Mouse (Mus musculus) spleen, postnatal 14 days (tissue): ENCODE results near the gene Sis.

Experiments used
- DNase-seq, 2 experiments: peaks; one replicate each; pipeline ENCODE4 v3.0.0; 2021 to 2022; ENCODE audit warnings: low spot score in 2 of 2

Gene Sis

GRCm38 (mm10) chr3:72967675-72968074, at the start of gene Sis:
Sis (minus strand) TSS chr3:72967863.
- no peak for DNase-seq

- DNase-seq: no peak
Observed at GRCm38 (mm10) chr3:73006045-73006444, 38.4 kb upstream of the Sis start.

DNA sequence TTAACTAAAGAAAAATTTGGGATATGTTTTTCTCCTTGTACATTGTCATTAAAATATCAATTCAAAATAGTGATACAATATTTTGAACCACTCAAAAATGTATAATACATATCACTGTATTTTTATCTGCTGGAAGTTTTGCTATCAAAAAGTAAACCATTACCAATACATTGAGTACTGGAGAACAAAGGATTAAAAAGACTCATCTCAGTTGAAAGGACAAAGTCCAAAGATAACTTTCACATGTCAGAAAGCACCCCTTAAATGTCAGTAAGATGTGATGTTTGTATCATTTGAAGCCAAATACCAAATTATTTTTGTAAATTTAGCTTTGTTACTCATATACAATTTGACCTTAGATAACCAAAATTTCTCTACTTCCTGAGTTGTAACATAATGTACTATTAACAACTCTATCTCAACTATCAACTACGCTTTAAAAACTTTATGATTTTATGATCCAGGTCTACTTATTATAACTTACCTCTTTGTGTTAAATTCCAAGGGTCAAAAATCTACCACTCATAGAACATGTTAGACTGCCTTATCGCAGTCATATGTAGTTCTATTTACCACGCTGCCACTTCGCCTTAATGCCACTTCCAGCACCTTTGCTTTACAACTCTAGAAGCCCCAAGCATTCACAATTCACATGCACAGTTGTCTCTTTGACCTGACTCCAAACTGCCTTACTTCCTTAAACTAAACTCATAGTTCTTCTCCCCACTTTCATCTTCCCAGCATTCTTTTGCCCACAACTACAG, 35.5 kb upstream of the Sis start:
- no peak for DNase-seq

DNA sequence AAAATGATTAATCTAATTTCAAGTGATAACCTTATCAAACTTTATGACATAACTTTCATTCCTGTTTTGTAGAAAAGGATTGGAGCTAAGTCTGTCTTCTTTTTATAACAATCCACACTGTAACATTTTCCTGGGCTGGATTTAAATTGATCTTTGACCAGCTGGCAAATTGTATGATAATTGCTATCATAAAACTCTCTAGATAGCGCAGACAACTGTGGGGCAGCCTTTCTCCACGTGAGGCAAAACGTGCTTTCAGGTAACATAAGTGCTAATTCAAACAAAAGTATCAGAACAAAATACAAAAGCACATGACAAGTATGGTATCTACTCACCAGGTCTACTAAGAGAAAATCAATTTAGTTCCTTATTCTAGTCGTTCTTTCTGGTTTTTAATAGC, 29.9 kb upstream of the Sis start:
- DNase-seq: no peak

DNA sequence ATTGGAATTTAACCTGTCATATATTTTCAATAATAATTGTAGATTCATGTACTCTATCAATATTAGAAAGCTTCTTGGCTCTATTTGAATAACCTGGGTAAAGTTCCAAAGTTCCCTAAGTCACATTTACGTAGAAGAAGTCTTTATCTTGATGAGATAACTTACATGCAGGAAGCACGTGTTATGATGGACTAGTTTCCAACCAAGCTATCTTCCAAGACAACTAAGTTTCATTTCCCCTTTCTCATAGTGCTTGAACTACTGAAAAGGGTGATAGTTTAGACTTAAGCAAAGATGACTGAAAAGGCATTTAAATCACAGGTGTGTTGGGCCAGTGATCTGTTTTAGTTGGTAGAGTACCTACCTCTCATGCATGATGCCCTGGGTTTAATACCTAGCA, 23.3 kb upstream of the Sis start:
- DNase-seq: no peak

DNA sequence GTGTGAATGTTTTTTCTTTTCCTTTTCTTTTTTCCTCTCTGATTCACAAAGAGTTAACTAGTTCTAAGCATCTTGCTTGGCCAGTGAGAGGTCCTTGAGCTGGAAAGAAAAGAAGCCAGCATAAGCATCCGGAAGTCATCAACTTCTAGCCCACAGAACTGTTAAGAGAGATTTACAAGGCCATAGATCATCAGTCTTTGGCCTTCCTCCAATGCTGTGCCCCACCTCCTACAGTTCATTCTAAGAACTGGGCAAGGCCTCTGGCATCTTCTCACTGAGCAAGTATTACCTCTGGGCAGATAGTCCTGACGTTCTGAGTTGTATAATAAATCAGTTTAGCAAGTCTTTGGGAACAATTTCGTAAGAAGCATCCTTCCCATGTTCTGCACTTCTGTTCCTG, 8.9 kb upstream of the Sis start:
- no peak for DNase-seq

DNA sequence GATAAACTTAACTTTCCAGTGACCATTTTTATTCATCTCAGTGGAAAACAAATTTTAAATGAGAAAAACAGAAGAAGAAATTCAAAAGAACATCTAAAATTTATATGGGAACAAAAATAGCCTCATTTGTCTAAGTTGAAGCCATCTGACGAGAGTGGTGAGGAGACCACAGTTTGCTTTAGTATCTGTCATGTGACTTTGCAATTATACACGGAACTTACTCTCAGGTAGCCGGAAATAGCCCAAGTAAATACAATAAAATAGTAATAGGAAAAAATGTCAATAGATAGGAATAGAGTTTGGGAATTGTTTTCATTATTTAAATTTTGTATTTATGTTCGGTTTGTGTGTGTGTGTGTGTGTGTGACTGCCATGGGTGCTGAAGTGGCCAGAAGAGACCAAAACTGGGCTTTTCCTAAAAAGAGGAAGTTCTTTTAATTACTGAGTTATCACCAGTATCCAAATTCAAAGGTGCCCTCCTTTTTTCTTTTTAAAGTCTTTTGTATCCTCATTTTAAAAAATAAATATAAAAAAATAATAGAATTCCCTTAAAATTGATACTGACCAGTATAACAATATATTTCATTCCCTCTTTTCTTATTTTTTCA, 48.6 kb downstream of the Sis start:
- no peak for DNase-seq

- DNase-seq: no peak
Observed at GRCm38 (mm10) chr3:72882501-72882900, 85.2 kb downstream of the Sis start.

GRCm38 (mm10) chr3:72868141-72868540, 99.5 kb downstream of the Sis start:
- no peak for DNase-seq

- DNase-seq: no peak
Observed at GRCm38 (mm10) chr3:72858738-72859137, 108.9 kb downstream of the Sis start.

DNA sequence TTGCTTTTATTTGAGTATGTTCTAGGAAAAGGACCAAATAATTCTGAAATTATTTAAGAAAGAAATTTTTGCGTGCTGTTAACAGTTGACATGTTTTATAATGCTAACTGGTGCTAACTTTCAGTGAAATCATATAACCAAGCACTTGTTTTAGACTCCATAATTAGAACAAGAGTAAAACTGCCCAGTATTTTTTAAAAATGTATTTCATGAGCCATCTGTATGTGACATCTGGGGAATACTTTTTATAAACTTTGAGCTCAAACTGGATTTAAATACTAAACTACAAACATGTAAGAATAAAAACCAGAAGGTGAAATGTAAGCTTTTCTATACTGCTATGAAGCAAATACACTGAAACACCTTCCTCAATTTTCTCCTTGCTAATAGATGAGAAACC, 112.3 kb downstream of the Sis start:
- no peak for DNase-seq

GRCm38 (mm10) chr3:72840641-72841040, 127.0 kb downstream of the Sis start:
- no peak for DNase-seq
